Mouse (Mus musculus) hindbrain, embryonic 14.5 days (tissue): ENCODE measurements around the gene Smarcd3. TPM values are rescaled to one million over a fixed set of nuclear protein-coding genes. Genes with fewer than 3 reads are reported as not detected.

Source experiments
- ATAC-seq: fragments of 200-750 bp; cut with Nextera tagmentation; 2 replicates; pipeline ENCODE4 v1.8.0; 2017; ENCODE audit warnings: moderate number of reproducible peaks, mild to moderate bottlenecking, moderate TSS enrichment, moderate library complexity; ENCODE audit not compliant: low FRiP score
- DNase-seq: peaks from one replicate; pipeline ENCODE4 v3.0.0-alpha.2; 2015; ENCODE audit warnings: low spot score
- H3K27ac ChIP-seq: fragments of 300-500 bp; sonication (generic); 2 replicates; pipeline ENCODE4 v1.5.1; 2014; ENCODE audit warnings: mild to moderate bottlenecking, moderate library complexity
- H3K27me3 ChIP-seq: fragments of 300-500 bp; sonication (generic); 2 replicates; pipeline ENCODE4 v1.6.1; 2014; ENCODE audit warnings: mild to moderate bottlenecking, low read length, mixed read lengths; ENCODE audit not compliant: control insufficient read depth, insufficient read depth
- H3K36me3 ChIP-seq: fragments of 300-500 bp; sonication (generic); replicated peaks from 2 replicates; pipeline ENCODE4 v1.6.1; 2014; ENCODE audit not compliant: control insufficient read depth, insufficient read depth
- H3K4me1 ChIP-seq: fragments of 300-500 bp; sonication (generic); replicated peaks from 2 replicates; pipeline ENCODE4 v1.6.1; 2014; ENCODE audit warnings: antibody characterized with exemption, low read length, mixed read lengths; ENCODE audit not compliant: control insufficient read depth, insufficient read depth
- H3K4me2 ChIP-seq: fragments of 300-500 bp; sonication (generic); replicated peaks from 2 replicates; pipeline ENCODE4 v1.6.1; 2014; ENCODE audit warnings: mild to moderate bottlenecking, moderate library complexity
- H3K4me3 ChIP-seq: fragments of 300-500 bp; sonication (generic); replicated peaks from 2 replicates; pipeline ENCODE4 v1.5.1; 2014; ENCODE audit warnings: mild to moderate bottlenecking, low read length
- H3K9ac ChIP-seq: fragments of 300-500 bp; sonication (generic); 2 replicates; pipeline ENCODE4 v1.6.1; 2014
- H3K9me3 ChIP-seq: fragments of 300-500 bp; sonication (generic); 2 replicates; pipeline ENCODE4 v1.6.1; 2016; ENCODE audit warnings: low read length; ENCODE audit not compliant: control insufficient read depth
- WGBS: fragments of 180-500 bp; shearing (Covaris S2); extraction: QIAGEN DNeasy Blood & Tissue Kit; methylation state at CpG from one replicate; pipeline ENCODE4 v1.1.7; 2014; 5-methylcytosine and 5-hydroxymethylcytosine counted together
- polyA plus RNA-seq: library from polyadenylated mRNA; unstranded; fragments of >200 nt; fragmentation: Nextera tagmentation; extraction: Ambion mirVana; gene quantifications from 2 replicates; pipeline ENCODE4 v1.2.1, GENCODE M21; 2014

Gene Smarcd3
- polyA plus RNA-seq, 1 experiment from 2014 or later: 149 TPM

DNA sequence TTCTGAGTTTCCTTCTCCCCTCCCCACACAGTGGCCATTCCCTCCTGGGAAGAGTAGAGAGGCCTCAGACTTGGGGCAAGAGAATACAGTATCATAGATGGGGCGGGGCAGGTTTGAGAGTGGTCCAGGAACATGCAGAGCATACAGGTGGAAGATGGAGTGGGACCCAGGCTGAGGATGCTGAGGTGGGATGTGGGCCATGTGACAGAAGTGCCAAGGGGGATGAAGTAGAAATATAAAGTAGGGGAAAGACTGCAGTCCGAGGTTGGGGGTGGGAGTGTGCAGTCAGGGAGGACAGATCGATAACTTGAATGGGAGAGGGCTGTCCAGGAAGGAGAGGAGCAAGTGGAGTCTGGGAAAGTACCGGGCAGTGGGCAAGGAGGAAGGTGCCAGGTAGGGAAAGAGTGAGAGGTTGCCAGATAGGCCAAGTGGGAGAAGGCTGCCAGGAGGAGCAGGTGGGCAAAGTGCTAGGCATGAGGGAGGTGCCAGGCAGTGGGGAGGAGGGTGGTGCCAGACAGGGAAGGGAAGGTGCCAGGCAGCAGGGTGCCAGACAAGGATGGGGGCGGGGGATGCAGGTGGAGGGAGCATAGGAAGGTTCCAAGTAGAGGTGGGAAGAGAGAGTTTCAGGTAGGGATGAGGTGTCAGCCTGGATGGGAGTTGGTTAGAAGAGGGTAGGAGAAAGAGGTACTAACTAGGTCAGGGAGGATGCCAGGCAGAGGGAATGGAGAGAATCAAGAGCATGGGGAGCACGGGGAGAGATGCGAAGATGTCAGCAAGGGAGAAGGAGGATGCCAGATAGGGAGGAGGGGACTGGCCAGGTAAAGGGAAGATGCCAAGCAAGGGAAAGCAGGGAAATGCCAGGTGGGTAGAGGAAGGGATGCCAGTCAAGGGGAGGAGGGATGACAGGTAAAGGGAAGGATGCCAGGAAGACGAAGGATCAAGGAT, 898 bp downstream of the Smarcd3 start:
- Histone ChIP-seq H3K4me3 (peak overlapping the region; percentile 57), H3K9me3 (no peaks in the 10 kb centered on the region), H3K4me1 (peaks cover 22% of the 10 kb centered on the region; the same call in 1 of the 2 replicates), H3K27ac (0 out of 2 replicates have a peak overlapping the region, but pooled peaks have one; percentile 6), H3K36me3 (no peaks in the 10 kb centered on the region), H3K4me2 (peak overlapping the region; percentile 66), H3K9ac (peak overlapping the region; percentile 88), H3K27me3 (no peaks in the 10 kb centered on the region)
- ATAC-seq (no peak), DNase-seq (no peak)
- WGBS: 43% methylated on average over 8 of the region's 8 CpGs

DNA sequence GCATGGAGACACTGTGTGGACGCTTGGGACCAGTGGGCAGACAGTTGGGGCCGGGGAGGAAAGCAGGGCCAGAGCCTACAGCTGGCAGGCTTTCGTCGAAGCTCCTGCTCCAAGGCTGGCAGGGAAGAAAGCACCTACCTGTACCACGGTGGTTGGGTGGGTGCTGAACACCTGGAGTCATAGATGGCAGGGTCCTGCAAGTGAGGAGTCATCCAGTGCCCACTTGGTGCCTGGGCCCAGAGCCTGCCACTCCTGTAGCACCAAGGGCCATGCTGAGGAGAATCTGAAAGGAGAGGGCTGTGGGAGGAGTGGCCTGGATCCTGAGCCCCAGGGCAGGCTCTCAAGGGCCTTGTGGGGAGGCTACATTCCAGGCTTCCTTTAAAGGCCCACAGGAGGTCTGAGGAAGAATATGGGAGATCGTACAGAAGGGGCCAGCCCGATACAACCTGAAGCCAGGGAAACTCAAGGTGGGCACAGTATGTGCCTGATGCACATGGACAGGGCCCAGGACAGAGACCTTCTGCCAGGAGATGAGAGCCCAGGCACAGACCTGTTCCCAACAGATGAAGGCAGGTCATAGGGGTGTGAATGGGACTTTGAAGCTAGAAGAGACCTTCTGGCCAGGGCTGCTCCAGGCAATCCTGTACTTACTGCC, 1.7 kb downstream of the Smarcd3 start:
- 0 out of 2 replicates have a peak overlapping the region, but pooled peaks have one; percentile 66 for H3K4me2 ChIP-seq
- no peak overlapping the region for H3K27ac ChIP-seq
- no peak overlapping the region for H3K9ac ChIP-seq
- H3K4me1 ChIP-seq: peaks cover 22% of the 10 kb centered on the region; the same call in 1 of the 2 replicates
- no peaks in the 10 kb centered on the region for H3K36me3 ChIP-seq
- ATAC-seq (no peak), DNase-seq (no peak)
- no peak overlapping the region for H3K4me3 ChIP-seq
- 73% methylated on average over 7 of the region's 7 CpGs for WGBS
- no peaks in the 10 kb centered on the region for H3K9me3 ChIP-seq
- H3K27me3 ChIP-seq: no peaks in the 10 kb centered on the region

GRCm38 (mm10) chr5:24620626-24621025, 3.6 kb downstream of the Smarcd3 start:
- Histone ChIP-seq H3K36me3 (no peaks in the 10 kb centered on the region), H3K27me3 (no peaks in the 10 kb centered on the region), H3K4me1 (peaks cover 22% of the 10 kb centered on the region; the same call in 1 of the 2 replicates), H3K4me2 (no peak overlapping the region), H3K4me3 (no peak overlapping the region), H3K9me3 (no peaks in the 10 kb centered on the region), H3K27ac (no peak overlapping the region), H3K9ac (no peak overlapping the region)
- 74% methylated on average over 8 of the region's 8 CpGs for WGBS
- no peak for DNase-seq
- ATAC-seq: no peak

DNA sequence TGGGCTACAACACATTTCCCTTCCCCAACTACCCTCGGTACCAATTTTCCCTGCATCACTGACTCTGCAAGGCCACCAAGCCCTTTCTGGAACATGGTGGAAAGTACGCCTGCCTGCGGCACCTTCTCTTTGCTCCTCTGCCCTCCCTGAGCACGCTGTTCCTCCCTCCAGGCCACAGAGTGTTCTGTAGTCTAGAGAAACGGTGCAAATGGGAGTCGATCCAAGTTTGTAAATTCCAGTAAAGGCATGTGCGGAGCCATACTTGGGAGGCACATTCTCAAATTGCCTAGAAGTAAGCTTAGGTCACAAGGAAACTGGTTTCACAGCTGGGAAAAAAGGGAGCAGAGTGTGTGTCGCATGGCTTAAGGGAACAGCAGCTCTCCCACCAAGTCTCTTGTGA, 4.1 kb downstream of the Smarcd3 start:
- DNase-seq: no peak
- 81% methylated on average over 8 of the region's 8 CpGs for WGBS
- H3K9me3 ChIP-seq: no peaks in the 10 kb centered on the region
- H3K4me3 ChIP-seq: no peak overlapping the region
- ATAC-seq: no peak
- no peaks in the 10 kb centered on the region for H3K27me3 ChIP-seq
- H3K27ac ChIP-seq: no peak overlapping the region
- no peak overlapping the region for H3K9ac ChIP-seq
- peaks cover 22% of the 10 kb centered on the region; the same call in 1 of the 2 replicates for H3K4me1 ChIP-seq
- no peaks in the 10 kb centered on the region for H3K36me3 ChIP-seq
- no peak overlapping the region for H3K4me2 ChIP-seq

GRCm38 (mm10) chr5:24618921-24619320, 5.3 kb downstream of the Smarcd3 start:
- ATAC-seq: no peak
- H3K36me3 ChIP-seq: no peaks in the 10 kb centered on the region
- H3K9ac ChIP-seq: no peak overlapping the region
- H3K4me1 ChIP-seq: peaks cover 14% of the 10 kb centered on the region; the same call in 1 of the 2 replicates
- no peak overlapping the region for H3K27ac ChIP-seq
- H3K4me3 ChIP-seq: no peak overlapping the region
- no peaks in the 10 kb centered on the region for H3K9me3 ChIP-seq
- no peaks in the 10 kb centered on the region for H3K27me3 ChIP-seq
- H3K4me2 ChIP-seq: no peak overlapping the region
- DNase-seq: no peak
- WGBS: 93% methylated on average over 3 of the region's 3 CpGs

- Histone ChIP-seq H3K27ac (no peak overlapping the region), H3K36me3 (no peaks in the 10 kb centered on the region), H3K27me3 (no peaks in the 10 kb centered on the region), H3K4me1 (peaks cover 14% of the 10 kb centered on the region), H3K9ac (no peak overlapping the region), H3K9me3 (no peaks in the 10 kb centered on the region), H3K4me3 (no peak overlapping the region), H3K4me2 (no peak overlapping the region)
- DNase-seq (no peak), ATAC-seq (peak; percentile 26; the same call in 1 of the 2 replicates)
- WGBS: 50% methylated on average over 6 of the region's 6 CpGs
These were observed 9.1 kb downstream of the Smarcd3 start for GRCm38 (mm10) chr5:24615097-24615496.

- Histone ChIP-seq H3K36me3 (no peaks in the 10 kb centered on the region), H3K9ac (no peak overlapping the region), H3K4me2 (no peak overlapping the region), H3K27ac (no peak overlapping the region), H3K9me3 (no peaks in the 10 kb centered on the region), H3K27me3 (no peaks in the 10 kb centered on the region), H3K4me1 (peaks cover 14% of the 10 kb centered on the region), H3K4me3 (no peak overlapping the region)
- 71% methylated on average over 5 of the region's 5 CpGs for WGBS
- ATAC-seq (peak; percentile 22; the same call in 1 of the 2 replicates), DNase-seq (no peak)
These were observed 11.9 kb downstream of the Smarcd3 start for GRCm38 (mm10) chr5:24612302-24612649.

DNA sequence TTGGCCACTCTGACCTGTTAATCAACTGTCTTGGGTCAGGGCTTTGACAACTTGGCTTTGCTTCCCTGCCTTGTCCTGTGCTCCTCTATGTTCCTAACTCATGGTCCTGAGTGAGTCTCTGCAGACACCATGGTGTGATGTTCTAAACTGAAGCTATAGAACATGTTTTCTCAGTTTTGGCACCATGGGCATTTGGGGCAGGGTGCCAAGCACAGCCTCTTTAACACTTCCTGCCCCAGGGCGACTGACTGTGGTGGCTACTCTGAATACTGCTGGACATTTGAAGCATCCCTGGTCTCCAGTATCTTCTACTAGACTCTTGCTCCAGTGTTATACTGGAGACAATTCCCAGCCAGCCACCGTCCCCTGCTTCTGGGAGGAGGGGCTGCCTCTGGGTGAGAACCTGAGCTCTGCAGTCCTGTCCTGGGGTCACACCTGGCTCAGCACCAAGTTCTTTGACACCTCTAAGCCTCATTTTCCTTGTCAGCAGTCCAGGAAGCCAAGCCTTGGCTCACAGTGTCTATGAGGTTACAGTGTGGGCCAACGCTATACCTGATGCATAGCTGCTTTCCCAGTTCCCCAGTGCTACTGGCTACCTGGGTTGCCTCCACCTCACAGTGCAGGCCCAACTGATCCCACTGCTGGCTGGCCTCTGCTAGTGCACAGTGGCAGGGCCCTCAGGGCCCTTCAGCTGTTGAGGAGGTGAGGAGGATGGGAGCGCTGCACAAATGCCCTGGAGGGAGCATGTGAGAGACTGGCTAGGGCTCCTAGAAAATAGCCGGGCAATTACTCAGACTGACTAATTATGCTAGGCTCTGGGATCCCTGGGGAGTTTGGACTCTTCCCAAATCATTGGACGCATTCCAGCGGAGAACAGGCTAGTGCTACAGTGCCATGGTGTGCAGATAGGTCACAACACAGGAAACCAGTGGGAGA, 12.6 kb downstream of the Smarcd3 start:
- no peaks in the 10 kb centered on the region for H3K27me3 ChIP-seq
- ATAC-seq: peak; percentile 52
- peaks cover 19% of the 10 kb centered on the region for H3K4me1 ChIP-seq
- H3K9ac ChIP-seq: no peak overlapping the region
- H3K27ac ChIP-seq: 0 out of 2 replicates have a peak overlapping the region, but pooled peaks have one; percentile 38
- 36% methylated on average over 7 of the region's 7 CpGs for WGBS
- no peaks in the 10 kb centered on the region for H3K36me3 ChIP-seq
- no peak overlapping the region for H3K4me2 ChIP-seq
- no peaks in the 10 kb centered on the region for H3K9me3 ChIP-seq
- no peak overlapping the region for H3K4me3 ChIP-seq
- DNase-seq: no peak
